Mouse (Mus musculus) midbrain, embryonic 13.5 days (tissue): ENCODE results near the gene Sh3pxd2a. TPM values are rescaled to one million over a fixed set of nuclear protein-coding genes. Genes with fewer than 3 reads are reported as not detected.

Experiments
- ATAC-seq: fragments of 200-750 bp; cut with Nextera tagmentation; 2 replicates; pipeline ENCODE4 v1.8.0; 2017; ENCODE audit warnings: mild to moderate bottlenecking, moderate TSS enrichment, moderate library complexity
- H3K27ac ChIP-seq: fragments of 300-500 bp; sonication (generic); 2 replicates; pipeline ENCODE4 v1.5.1; 2015; ENCODE audit warnings: inconsistent platforms, mild to moderate bottlenecking, moderate library complexity
- H3K27me3 ChIP-seq: fragments of 300-500 bp; sonication (generic); 2 replicates; pipeline ENCODE4 v1.6.1; 2015; ENCODE audit warnings: mild to moderate bottlenecking, inconsistent platforms
- H3K36me3 ChIP-seq: fragments of 300-500 bp; sonication (generic); 2 replicates; pipeline ENCODE4 v1.6.1; 2015; ENCODE audit warnings: mild to moderate bottlenecking, inconsistent platforms
- H3K4me1 ChIP-seq: fragments of 300-500 bp; sonication (generic); replicated peaks from 2 replicates; pipeline ENCODE4 v1.6.1; 2015; ENCODE audit warnings: inconsistent platforms
- H3K4me2 ChIP-seq: fragments of 300-500 bp; sonication (generic); replicated peaks from 2 replicates; pipeline ENCODE4 v1.6.1; 2015; ENCODE audit warnings: moderate library complexity, mild to moderate bottlenecking, inconsistent platforms
- H3K4me3 ChIP-seq: fragments of 300-500 bp; sonication (generic); replicated peaks from 2 replicates; pipeline ENCODE4 v1.5.1; 2015; ENCODE audit warnings: mild to moderate bottlenecking, inconsistent platforms
- H3K9ac ChIP-seq: fragments of 300-500 bp; sonication (generic); replicated peaks from 2 replicates; pipeline ENCODE4 v1.6.1; 2015; ENCODE audit warnings: mild to moderate bottlenecking, inconsistent platforms
- H3K9me3 ChIP-seq: fragments of 300-500 bp; sonication (generic); 2 replicates; pipeline ENCODE4 v1.6.1; 2016; ENCODE audit warnings: mild to moderate bottlenecking, inconsistent platforms
- WGBS: fragments of 180-500 bp; shearing (Covaris S2); methylation state at CpG from one replicate; pipeline ENCODE4 v1.1.7; 2015; 5-methylcytosine and 5-hydroxymethylcytosine counted together
- polyA plus RNA-seq: library from polyadenylated mRNA; unstranded; fragments of >200 nt; fragmentation: Nextera tagmentation; extraction: Ambion mirVana; gene quantifications from 2 replicates; pipeline ENCODE4 v1.2.1, GENCODE M21; 2015

Gene Sh3pxd2a
- polyA plus RNA-seq, 1 experiment from 2014 or later, result 2.2 TPM

GRCm38 (mm10) chr19:47255036-47255435, 209.2 kb downstream of the Sh3pxd2a start:
- Histone ChIP-seq H3K9me3 (0 out of 2 replicates have a peak, but pooled peaks cover 2% of the 10 kb centered on the region), H3K4me2 (no peak overlapping the region), H3K4me1 (peaks cover 9% of the 10 kb centered on the region), H3K4me3 (no peak overlapping the region), H3K27me3 (peaks cover 40% of the 10 kb centered on the region), H3K9ac (no peak overlapping the region), H3K36me3 (no peaks in the 10 kb centered on the region), H3K27ac (no peak overlapping the region)
- 82% methylated on average over 2 of the region's 2 CpGs for WGBS
- ATAC-seq, result no peak

- 0 out of 2 replicates have a peak, but pooled peaks have one; percentile 31 for ATAC-seq
- H3K36me3 ChIP-seq, result no peaks in the 10 kb centered on the region
- peak overlapping the region; percentile 38 for H3K4me3 ChIP-seq
- peak overlapping the region; percentile 52 for H3K4me2 ChIP-seq
- WGBS, result 3% methylated on average over 90 of the region's 90 CpGs
- H3K9ac ChIP-seq, result no peak overlapping the region
- 0 out of 2 replicates have a peak, but pooled peaks cover 2% of the 10 kb centered on the region for H3K9me3 ChIP-seq
- peaks cover 9% of the 10 kb centered on the region for H3K4me1 ChIP-seq
- no peak overlapping the region for H3K27ac ChIP-seq
- peaks cover 40% of the 10 kb centered on the region for H3K27me3 ChIP-seq
Observed at GRCm38 (mm10) chr19:47253053-47253628, 211.1 kb downstream of the Sh3pxd2a start.

GRCm38 (mm10) chr19:47250931-47251330, 213.3 kb downstream of the Sh3pxd2a start:
- ATAC-seq, result 0 out of 2 replicates have a peak, but pooled peaks have one; percentile 30
- H3K9me3 ChIP-seq, result 0 out of 2 replicates have a peak, but pooled peaks cover 2% of the 10 kb centered on the region
- H3K4me3 ChIP-seq, result no peak overlapping the region
- WGBS, result 44% methylated on average over 6 of the region's 6 CpGs
- H3K27me3 ChIP-seq, result peaks cover 40% of the 10 kb centered on the region
- H3K4me2 ChIP-seq, result no peak overlapping the region
- H3K9ac ChIP-seq, result no peak overlapping the region
- H3K27ac ChIP-seq, result no peak overlapping the region
- H3K4me1 ChIP-seq, result peaks cover 9% of the 10 kb centered on the region
- no peaks in the 10 kb centered on the region for H3K36me3 ChIP-seq

GRCm38 (mm10) chr19:47248906-47249568, 215.2 kb downstream of the Sh3pxd2a start:
- H3K36me3 ChIP-seq, result no peaks in the 10 kb centered on the region
- ATAC-seq, result no peak
- H3K4me2 ChIP-seq, result no peak overlapping the region
- H3K9ac ChIP-seq, result no peak overlapping the region
- no peak overlapping the region for H3K4me3 ChIP-seq
- H3K4me1 ChIP-seq, result peaks cover 13% of the 10 kb centered on the region
- 0 out of 2 replicates have a peak, but pooled peaks cover 2% of the 10 kb centered on the region for H3K9me3 ChIP-seq
- 77% methylated on average over 16 of the region's 16 CpGs for WGBS
- no peak overlapping the region for H3K27ac ChIP-seq
- H3K27me3 ChIP-seq, result peaks cover 29% of the 10 kb centered on the region

GRCm38 (mm10) chr19:47248296-47248695, 215.9 kb downstream of the Sh3pxd2a start:
- WGBS, result 86% methylated on average over 7 of the region's 7 CpGs
- ATAC-seq, result no peak
- Histone ChIP-seq H3K9me3 (no peaks in the 10 kb centered on the region), H3K4me1 (peaks cover 10% of the 10 kb centered on the region), H3K4me3 (no peak overlapping the region), H3K4me2 (no peak overlapping the region), H3K9ac (no peak overlapping the region), H3K27me3 (peaks cover 21% of the 10 kb centered on the region), H3K27ac (no peak overlapping the region), H3K36me3 (no peaks in the 10 kb centered on the region)

- WGBS, result 78% methylated on average over 11 of the region's 11 CpGs
- Histone ChIP-seq H3K27ac (no peak overlapping the region), H3K27me3 (peaks cover 16% of the 10 kb centered on the region), H3K9ac (0 out of 2 replicates have a peak overlapping the region, but pooled peaks have one; percentile 16), H3K4me3 (no peak overlapping the region), H3K4me1 (peaks cover 5% of the 10 kb centered on the region; the same call in 1 of the 2 replicates), H3K36me3 (no peaks in the 10 kb centered on the region), H3K9me3 (no peaks in the 10 kb centered on the region), H3K4me2 (no peak overlapping the region)
- ATAC-seq, result no peak
Observed at GRCm38 (mm10) chr19:47247791-47248190, 216.4 kb downstream of the Sh3pxd2a start.

- Histone ChIP-seq H3K27me3 (peaks cover 1% of the 10 kb centered on the region; the same call in 1 of the 2 replicates), H3K9me3 (no peaks in the 10 kb centered on the region), H3K9ac (no peak overlapping the region), H3K4me1 (peaks cover 4% of the 10 kb centered on the region; the same call in 1 of the 2 replicates), H3K36me3 (no peaks in the 10 kb centered on the region), H3K27ac (no peak overlapping the region), H3K4me3 (no peak overlapping the region), H3K4me2 (no peak overlapping the region)
- no peak for ATAC-seq
- WGBS, result 77% methylated on average over 8 of the region's 8 CpGs
Observed at GRCm38 (mm10) chr19:47245512-47245911, 218.7 kb downstream of the Sh3pxd2a start.

- no peaks in the 10 kb centered on the region for H3K9me3 ChIP-seq
- peaks cover 4% of the 10 kb centered on the region; the same call in 1 of the 2 replicates for H3K27me3 ChIP-seq
- WGBS, result 95% methylated on average over 4 of the region's 4 CpGs
- no peak for ATAC-seq
- no peak overlapping the region for H3K4me3 ChIP-seq
- no peaks in the 10 kb centered on the region for H3K36me3 ChIP-seq
- no peak overlapping the region for H3K27ac ChIP-seq
- no peak overlapping the region for H3K4me2 ChIP-seq
- no peak overlapping the region for H3K9ac ChIP-seq
- H3K4me1 ChIP-seq, result peaks cover 9% of the 10 kb centered on the region; the same call in 1 of the 2 replicates
Observed at GRCm38 (mm10) chr19:47242227-47242626, 222.0 kb downstream of the Sh3pxd2a start.

- H3K9me3 ChIP-seq, result no peaks in the 10 kb centered on the region
- no peak overlapping the region for H3K4me2 ChIP-seq
- H3K4me3 ChIP-seq, result no peak overlapping the region
- peaks cover 9% of the 10 kb centered on the region; the same call in 1 of the 2 replicates for H3K4me1 ChIP-seq
- 65% methylated on average over 7 of the region's 7 CpGs for WGBS
- peaks cover 4% of the 10 kb centered on the region; the same call in 1 of the 2 replicates for H3K27me3 ChIP-seq
- H3K27ac ChIP-seq, result no peak overlapping the region
- no peak overlapping the region for H3K9ac ChIP-seq
- H3K36me3 ChIP-seq, result no peaks in the 10 kb centered on the region
- ATAC-seq, result no peak
Observed at GRCm38 (mm10) chr19:47240957-47241356, 223.2 kb downstream of the Sh3pxd2a start.

- H3K9me3 ChIP-seq, result no peaks in the 10 kb centered on the region
- peak overlapping the region; percentile 33 for H3K4me2 ChIP-seq
Observed at GRCm38 (mm10) chr19:47240076-47240475, 224.1 kb downstream of the Sh3pxd2a start.

GRCm38 (mm10) chr19:47233087-47233486, 231.1 kb downstream of the Sh3pxd2a start:
- H3K36me3 ChIP-seq, result no peaks in the 10 kb centered on the region
- H3K4me2 ChIP-seq, result no peak overlapping the region
- WGBS, result 92% methylated on average over 3 of the region's 3 CpGs
- H3K27ac ChIP-seq, result no peak overlapping the region
- ATAC-seq, result no peak
- H3K9ac ChIP-seq, result no peak overlapping the region
- H3K9me3 ChIP-seq, result no peaks in the 10 kb centered on the region
- peaks cover 2% of the 10 kb centered on the region; the same call in 1 of the 2 replicates for H3K27me3 ChIP-seq
- no peak overlapping the region for H3K4me3 ChIP-seq
- peaks cover 17% of the 10 kb centered on the region for H3K4me1 ChIP-seq

More at GRCm38 (mm10) chr19:47240076-47240475, 224.1 kb downstream of the Sh3pxd2a start:
- peaks cover 5% of the 10 kb centered on the region; the same call in 1 of the 2 replicates for H3K4me1 ChIP-seq
- ATAC-seq, result 0 out of 2 replicates have a peak, but pooled peaks have one; percentile 49
- no peak overlapping the region for H3K27ac ChIP-seq
- H3K27me3 ChIP-seq, result peaks cover 7% of the 10 kb centered on the region; the same call in 1 of the 2 replicates
- no peaks in the 10 kb centered on the region for H3K36me3 ChIP-seq
- 36% methylated on average over 12 of the region's 12 CpGs for WGBS
- peak overlapping the region; percentile 3; the same call in 1 of the 2 replicates for H3K4me3 ChIP-seq
- H3K9ac ChIP-seq, result no peak overlapping the region
